Mouse (Mus musculus) liver, embryonic 11.5 days (tissue): ENCODE measurements around the gene Kcnk18. TPM values are rescaled to one million over a fixed set of nuclear protein-coding genes. Genes with fewer than 3 reads are reported as not detected.

Source experiments
- ATAC-seq: fragments of 200-750 bp; cut with Nextera tagmentation; replicated peaks from 2 replicates; pipeline ENCODE4 v1.8.0; 2017; ENCODE audit warnings: moderate number of reproducible peaks, mild to moderate bottlenecking, moderate TSS enrichment, moderate library complexity; ENCODE audit not compliant: low FRiP score
- DNase-seq: peaks from one replicate; pipeline ENCODE4 v3.0.0-alpha.2; 2017; ENCODE audit warnings: low spot score
- H3K27ac ChIP-seq: fragments of 300-500 bp; sonication (generic); 2 replicates; pipeline ENCODE4 v1.5.1; 2014; ENCODE audit warnings: mild to moderate bottlenecking, low read depth, low read length, control low read depth
- H3K27me3 ChIP-seq: fragments of 300-500 bp; sonication (generic); replicated peaks from 2 replicates; pipeline ENCODE4 v1.6.1; 2014; ENCODE audit warnings: low read length, mixed read lengths; ENCODE audit not compliant: control insufficient read depth, insufficient read depth
- H3K36me3 ChIP-seq: fragments of 300-500 bp; sonication (generic); 2 replicates; pipeline ENCODE4 v1.6.1; 2014; ENCODE audit warnings: mild to moderate bottlenecking, low read length, moderate library complexity, mixed read lengths; ENCODE audit not compliant: control insufficient read depth, insufficient read depth
- H3K4me1 ChIP-seq: fragments of 300-500 bp; sonication (generic); replicated peaks from 2 replicates; pipeline ENCODE4 v1.6.1; 2014; ENCODE audit warnings: low read length, mixed read lengths; ENCODE audit not compliant: control insufficient read depth, insufficient read depth
- H3K4me2 ChIP-seq: fragments of 300-500 bp; sonication (generic); 2 replicates; pipeline ENCODE4 v1.6.1; 2014; ENCODE audit warnings: mild to moderate bottlenecking, control low read depth, moderate library complexity
- H3K4me3 ChIP-seq: fragments of 300-500 bp; sonication (generic); 2 replicates; pipeline ENCODE4 v1.5.1; 2014; ENCODE audit warnings: low read depth, low read length, control low read depth
- H3K9ac ChIP-seq: fragments of 300-500 bp; sonication (generic); 2 replicates; pipeline ENCODE4 v1.6.1; 2014; ENCODE audit warnings: low read depth, low read length, control low read depth
- H3K9me3 ChIP-seq: fragments of 300-500 bp; sonication (generic); 2 replicates; pipeline ENCODE4 v1.6.1; 2016; ENCODE audit warnings: low read length, inconsistent platforms, mixed read lengths; ENCODE audit not compliant: control insufficient read depth
- WGBS: fragments of 180-500 bp; shearing (Covaris S2); extraction: QIAGEN DNeasy Blood & Tissue Kit; methylation state at CpG from one replicate; pipeline ENCODE4 v1.1.7; 2014; 5-methylcytosine and 5-hydroxymethylcytosine counted together
- polyA plus RNA-seq: library from polyadenylated mRNA; unstranded; fragments of >200 nt; fragmentation: Nextera tagmentation; extraction: Ambion mirVana; gene quantifications from 2 replicates; pipeline ENCODE4 v1.2.1, GENCODE M21; 2014

Gene Kcnk18
- polyA plus RNA-seq, 1 experiment from 2014 or later: not detected

DNA sequence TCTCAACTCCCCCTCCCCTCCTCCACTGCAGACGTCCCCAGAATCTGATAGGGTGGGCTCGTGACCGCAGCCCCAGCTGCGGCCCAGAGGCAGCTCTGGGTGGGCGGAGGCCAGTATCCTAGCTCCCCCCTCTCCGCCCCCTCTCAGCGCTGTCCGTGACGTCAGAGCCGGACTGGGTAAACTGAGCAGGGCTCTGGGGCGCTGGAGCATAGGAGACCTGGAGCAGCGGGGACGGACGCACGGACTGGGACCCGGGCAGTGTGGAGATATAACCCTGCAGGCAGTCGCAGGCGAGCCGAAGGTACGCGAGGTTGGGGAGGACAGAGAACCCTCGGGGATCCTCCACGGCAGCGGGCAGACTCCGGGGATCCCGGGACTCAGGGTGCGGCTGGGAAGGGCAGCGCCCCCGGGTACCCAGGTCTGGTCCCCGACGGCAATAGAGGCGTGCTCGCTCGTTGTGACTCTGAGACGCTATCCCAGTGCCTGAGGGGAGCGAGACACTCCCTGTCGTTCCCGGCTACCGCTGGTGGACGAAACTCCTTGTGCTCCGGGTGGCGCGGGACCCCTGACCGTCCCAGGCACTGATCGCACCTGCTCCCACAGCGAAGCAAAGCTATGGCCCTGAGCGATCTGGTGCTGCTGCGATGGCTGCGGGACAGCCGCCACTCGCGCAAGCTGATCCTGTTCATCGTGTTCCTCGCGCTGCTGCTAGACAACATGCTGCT is 41.9 kb downstream of the Kcnk18 start, which contains the start of gene Slc18a2:
Gene Slc18a2 (plus strand): TSS at position 179 of the 725 bp plus-strand sequence.
- peak within 1 kb of the TSS; percentile 50 for H3K9ac ChIP-seq
- DNase-seq (peak; percentile 47), ATAC-seq (peak; percentile 74)
- H3K9me3 ChIP-seq: peaks cover 3% of the 10 kb centered on the region; the same call in 1 of the 2 replicates
- H3K27me3 ChIP-seq: peaks cover 18% of the 10 kb centered on the region; the same call in 1 of the 2 replicates
- no peaks in the 10 kb centered on the region for H3K36me3 ChIP-seq
- peak within 1 kb of the TSS; percentile 98 for H3K4me2 ChIP-seq
- no peak within 1 kb of the TSS for H3K27ac ChIP-seq
- peak within 1 kb of the TSS; percentile 57 for H3K4me3 ChIP-seq
- H3K4me1 ChIP-seq: peaks cover 19% of the 10 kb centered on the region
- under 1% methylated on average over 55 of the region's 55 CpGs for WGBS

DNA sequence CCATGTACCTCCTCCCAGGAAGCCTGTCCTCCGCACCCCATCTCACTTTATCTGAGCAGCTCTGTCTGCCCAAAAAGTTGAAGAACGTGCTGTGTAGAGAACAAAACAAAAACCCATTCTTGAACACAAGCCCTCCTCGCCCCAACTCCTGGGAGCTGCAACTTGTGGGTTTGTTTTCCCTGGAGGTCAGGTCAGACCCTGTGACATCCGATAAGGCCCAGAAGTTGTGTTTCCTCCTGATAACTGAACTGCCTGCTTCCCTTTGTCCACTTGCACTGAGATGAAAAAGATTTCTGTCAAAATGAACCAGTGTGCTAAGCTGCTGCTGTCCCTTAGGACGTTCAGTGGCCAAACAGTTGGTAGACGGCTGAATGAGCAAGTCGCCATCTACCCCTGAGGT is 42.6 kb downstream of the Kcnk18 start:
- peaks cover 18% of the 10 kb centered on the region; the same call in 1 of the 2 replicates for H3K27me3 ChIP-seq
- H3K27ac ChIP-seq: no peak overlapping the region
- 17% methylated on average over 7 of the region's 7 CpGs for WGBS
- H3K9ac ChIP-seq: peak overlapping the region; percentile 50
- H3K4me3 ChIP-seq: peak overlapping the region; percentile 57
- DNase-seq: peak; percentile 51
- H3K9me3 ChIP-seq: peaks cover 3% of the 10 kb centered on the region; the same call in 1 of the 2 replicates
- ATAC-seq: peak; percentile 60
- H3K36me3 ChIP-seq: no peaks in the 10 kb centered on the region
- H3K4me2 ChIP-seq: peak overlapping the region; percentile 98
- H3K4me1 ChIP-seq: peaks cover 19% of the 10 kb centered on the region

DNA sequence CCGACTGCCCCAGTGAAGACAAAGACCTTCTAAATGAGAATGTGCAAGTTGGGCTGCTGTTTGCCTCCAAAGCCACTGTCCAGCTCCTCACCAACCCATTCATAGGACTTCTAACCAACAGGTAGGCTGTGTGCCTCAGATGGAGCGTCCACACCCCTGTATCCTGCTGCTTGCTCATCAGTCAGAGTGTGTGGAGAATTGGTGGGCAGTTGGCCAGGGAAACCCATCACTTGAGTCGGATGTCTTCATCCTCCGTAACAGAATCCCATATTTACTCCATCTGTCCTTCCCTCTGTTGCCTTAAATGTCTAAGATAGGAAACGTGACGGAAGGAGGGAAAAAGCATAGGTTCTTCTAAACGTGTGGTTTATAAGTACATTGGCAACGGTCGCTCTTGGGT is 44.2 kb downstream of the Kcnk18 start:
- no peak overlapping the region for H3K4me2 ChIP-seq
- no peak overlapping the region for H3K27ac ChIP-seq
- no peak overlapping the region for H3K4me3 ChIP-seq
- 88% methylated on average over 9 of the region's 9 CpGs for WGBS
- DNase-seq (no peak), ATAC-seq (no peak)
- peaks cover 18% of the 10 kb centered on the region; the same call in 1 of the 2 replicates for H3K27me3 ChIP-seq
- H3K9me3 ChIP-seq: no peaks in the 10 kb centered on the region
- no peak overlapping the region for H3K9ac ChIP-seq
- H3K36me3 ChIP-seq: no peaks in the 10 kb centered on the region
- peaks cover 19% of the 10 kb centered on the region for H3K4me1 ChIP-seq

DNA sequence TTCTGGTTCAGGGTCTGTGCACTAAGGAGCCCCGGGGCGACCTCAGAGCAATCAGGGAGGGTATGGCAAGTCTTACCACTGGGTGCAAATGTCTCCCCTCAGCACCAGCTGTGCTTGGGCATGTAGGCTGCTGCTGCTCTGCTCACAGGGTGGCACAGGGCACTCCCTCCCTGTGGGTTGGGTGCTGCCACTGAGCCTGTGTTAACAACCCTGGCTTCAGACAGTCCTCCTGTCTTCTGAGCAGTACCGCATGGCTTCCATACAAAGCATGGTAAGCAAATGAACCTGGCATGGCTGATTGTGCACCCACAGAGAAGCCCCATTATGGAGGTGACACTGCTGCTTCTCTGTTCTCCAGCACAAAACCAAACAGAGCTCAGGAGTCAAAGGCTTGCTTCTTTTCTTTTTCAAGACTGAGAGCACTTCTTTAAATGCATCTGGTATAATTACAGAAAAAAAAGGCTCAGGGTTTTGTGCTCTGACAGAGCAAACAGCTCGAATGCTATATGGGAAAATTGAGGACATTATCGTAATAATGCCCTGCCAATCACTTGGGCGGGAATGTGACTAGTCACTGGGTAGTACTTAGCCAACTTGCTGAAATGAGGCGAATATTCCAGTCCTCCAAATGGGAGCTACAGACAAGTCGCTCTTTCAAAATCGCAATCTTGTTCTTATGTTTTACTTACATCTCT is 46.0 kb downstream of the Kcnk18 start:
- no peaks in the 10 kb centered on the region for H3K36me3 ChIP-seq
- H3K27ac ChIP-seq: no peak overlapping the region
- ATAC-seq (no peak), DNase-seq (no peak)
- no peak overlapping the region for H3K4me3 ChIP-seq
- no peak overlapping the region for H3K9ac ChIP-seq
- H3K4me1 ChIP-seq: peaks cover 19% of the 10 kb centered on the region
- 81% methylated on average over 9 of the region's 9 CpGs for WGBS
- peaks cover 17% of the 10 kb centered on the region; the same call in 1 of the 2 replicates for H3K27me3 ChIP-seq
- no peak overlapping the region for H3K4me2 ChIP-seq
- no peaks in the 10 kb centered on the region for H3K9me3 ChIP-seq

DNA sequence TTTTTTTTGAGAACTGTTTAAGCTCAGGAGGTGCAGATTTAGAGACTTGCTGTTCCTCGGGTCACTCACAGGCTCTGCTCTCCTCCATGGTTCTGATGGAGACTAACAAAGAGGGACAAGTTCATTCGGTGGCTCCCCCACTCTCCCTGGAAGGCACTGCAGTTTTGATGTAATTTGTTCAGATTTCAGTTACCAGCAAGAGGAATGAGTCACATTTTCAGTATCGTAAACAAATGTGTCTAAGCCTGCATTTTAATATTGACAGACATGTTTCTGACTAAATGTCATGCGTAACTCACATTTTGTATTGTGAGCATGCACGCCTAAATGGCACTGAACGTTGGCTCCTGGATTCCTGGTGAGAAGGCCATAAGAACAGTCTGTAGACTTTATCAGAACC is 46.9 kb downstream of the Kcnk18 start:
- ATAC-seq (no peak), DNase-seq (no peak)
- Histone ChIP-seq H3K4me1 (peaks cover 12% of the 10 kb centered on the region), H3K36me3 (no peaks in the 10 kb centered on the region), H3K9ac (no peak overlapping the region), H3K4me2 (no peak overlapping the region), H3K9me3 (no peaks in the 10 kb centered on the region), H3K4me3 (no peak overlapping the region), H3K27ac (no peak overlapping the region), H3K27me3 (peaks cover 9% of the 10 kb centered on the region; the same call in 1 of the 2 replicates)
- WGBS: 77% methylated on average over 6 of the region's 6 CpGs

DNA sequence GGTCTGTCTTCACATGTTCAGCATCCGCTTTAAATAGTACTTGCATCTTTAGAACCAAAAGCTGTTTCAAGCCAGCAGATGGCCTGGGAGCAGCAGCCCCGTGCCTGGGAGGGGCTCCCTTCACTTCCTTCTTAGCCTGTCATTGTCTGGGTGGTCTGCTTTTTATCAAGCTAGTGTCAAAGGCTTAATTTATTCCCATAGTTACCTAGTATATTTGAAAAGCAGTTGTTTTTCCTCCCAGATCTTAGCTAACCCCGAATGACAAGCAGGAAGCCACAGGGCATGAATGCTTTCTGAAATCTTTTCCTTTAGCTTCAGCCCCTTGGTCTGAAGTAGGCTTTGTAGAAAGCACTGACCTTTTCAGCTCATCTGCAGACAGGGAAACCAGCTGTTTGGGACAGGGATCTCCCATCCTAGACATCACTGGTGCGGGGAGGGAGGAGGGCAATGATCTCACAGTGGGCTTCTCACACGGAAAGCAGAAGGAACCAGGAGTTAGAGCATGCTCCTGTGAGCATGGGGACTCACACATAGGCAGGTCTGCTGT is 48.5 kb downstream of the Kcnk18 start:
- Histone ChIP-seq H3K9me3 (no peaks in the 10 kb centered on the region), H3K27ac (peak overlapping the region; percentile 5; the same call in 1 of the 2 replicates), H3K9ac (no peak overlapping the region), H3K27me3 (0 out of 2 replicates have a peak, but pooled peaks cover 4% of the 10 kb centered on the region), H3K4me2 (no peak overlapping the region), H3K36me3 (no peaks in the 10 kb centered on the region), H3K4me1 (no peaks in the 10 kb centered on the region; the same call in 1 of the 2 replicates), H3K4me3 (no peak overlapping the region)
- no peak for ATAC-seq
- 26% methylated on average over 5 of the region's 5 CpGs for WGBS
- DNase-seq: no peak

DNA sequence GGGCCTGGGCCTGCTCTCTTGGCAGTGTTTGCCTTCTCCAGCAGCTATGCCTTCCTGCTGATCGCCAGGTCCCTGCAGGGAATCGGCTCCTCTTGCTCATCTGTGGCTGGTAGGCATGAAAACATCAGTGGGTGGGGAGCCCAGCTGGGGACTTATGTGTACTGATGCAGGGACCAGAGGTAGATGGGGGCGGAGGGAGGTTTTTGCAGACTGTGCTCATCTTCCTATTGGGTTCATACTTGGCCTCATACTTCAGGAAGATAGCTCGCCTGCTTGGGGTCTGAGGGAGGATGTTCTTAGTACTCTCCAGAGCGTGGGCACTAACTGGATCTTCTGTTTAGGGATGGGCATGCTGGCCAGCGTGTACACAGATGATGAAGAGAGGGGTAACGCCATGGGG is 54.2 kb downstream of the Kcnk18 start:
- no peaks in the 10 kb centered on the region for H3K9me3 ChIP-seq
- H3K27me3 ChIP-seq: no peaks in the 10 kb centered on the region
- WGBS: 81% methylated on average over 7 of the region's 7 CpGs
- no peak overlapping the region for H3K9ac ChIP-seq
- H3K36me3 ChIP-seq: no peaks in the 10 kb centered on the region
- DNase-seq: peak; percentile 26
- H3K4me1 ChIP-seq: no peaks in the 10 kb centered on the region
- ATAC-seq: no peak
- no peak overlapping the region for H3K4me3 ChIP-seq
- no peak overlapping the region for H3K4me2 ChIP-seq
- H3K27ac ChIP-seq: no peak overlapping the region

DNA sequence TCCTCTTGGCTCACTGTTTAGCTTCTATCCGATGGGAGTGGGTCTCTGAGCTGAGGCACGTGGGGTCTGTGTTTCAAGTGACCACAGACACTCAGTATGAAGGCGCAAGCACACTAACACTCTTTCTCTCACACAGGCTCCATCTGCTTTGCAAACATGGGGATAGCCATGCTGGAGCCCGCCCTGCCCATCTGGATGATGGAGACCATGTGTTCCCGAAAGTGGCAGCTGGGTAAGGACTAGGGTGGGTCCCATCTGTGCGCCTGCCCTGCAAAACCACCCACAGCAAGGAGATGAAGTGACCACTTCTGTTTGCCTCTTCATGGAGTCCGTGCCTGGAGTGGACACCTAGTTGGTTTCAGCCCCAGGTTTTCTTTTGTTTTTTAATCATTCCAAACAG is 57.3 kb downstream of the Kcnk18 start:
- no peaks in the 10 kb centered on the region for H3K36me3 ChIP-seq
- no peak overlapping the region for H3K4me2 ChIP-seq
- 92% methylated on average over 7 of the region's 7 CpGs for WGBS
- H3K4me1 ChIP-seq: no peaks in the 10 kb centered on the region
- no peaks in the 10 kb centered on the region for H3K9me3 ChIP-seq
- ATAC-seq (no peak), DNase-seq (peak; percentile 14)
- H3K27me3 ChIP-seq: no peaks in the 10 kb centered on the region
- no peak overlapping the region for H3K9ac ChIP-seq
- no peak overlapping the region for H3K27ac ChIP-seq
- H3K4me3 ChIP-seq: no peak overlapping the region
